Mouse (Mus musculus): ENCODE measurements around the gene Slc16a3. TPM values are rescaled to one million over a fixed set of nuclear protein-coding genes. Genes with fewer than 3 reads are reported as not detected.
A peak's percentile ranks its signal among the peaks of the same experiment; 100 is the strongest.

Slc16a3 gene
- polyA plus RNA-seq, 1 experiment from 2014 or later = 92.6 TPM

DNA sequence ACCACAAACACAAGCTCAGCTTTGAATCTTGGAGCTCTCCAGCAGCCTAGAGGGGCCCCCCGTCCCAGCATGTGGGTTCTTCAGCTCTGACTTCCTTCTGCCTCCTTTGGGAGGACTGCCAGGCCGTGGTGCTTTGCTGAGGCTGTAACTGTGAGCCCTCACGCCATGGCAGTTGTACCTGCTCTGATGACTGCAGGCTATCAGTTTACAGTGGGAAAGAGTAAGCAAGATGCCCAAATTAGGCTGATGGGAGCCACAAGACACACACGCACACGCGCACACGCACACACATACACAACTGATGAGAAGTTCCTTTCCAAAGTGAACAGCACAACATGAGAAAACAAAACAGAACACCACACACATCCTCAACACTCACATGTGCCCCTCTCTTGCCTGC lies 14.6 kb downstream of the Slc16a3 start:
- 91% methylated on average over 7 of the region's 7 CpGs for WGBS
- Histone ChIP-seq H3K27me3 (replicated peaks; ENCODE audit: control insufficient read depth, insufficient read depth, low read length) (no peaks in the 10 kb centered on the region), H3K4me2 (ENCODE audit: low read depth, low read length) (no peak overlapping the region), H3K4me1 (ENCODE audit: control insufficient read depth, insufficient read depth, low read length) (peaks cover 1% of the 10 kb centered on the region; the same call in 1 of the 2 replicates), H3K9ac (ENCODE audit: low read depth, low read length) (no peak overlapping the region), H3K27ac (ENCODE audit: low read length) (no peak overlapping the region), H3K4me3 (ENCODE audit: low read length) (no peak overlapping the region), H3K9me3 (ENCODE audit: control insufficient read depth, low read length) (no peaks in the 10 kb centered on the region), H3K36me3 (ENCODE audit: control insufficient read depth, insufficient read depth, low read length) (peaks cover 35% of the 10 kb centered on the region)
- ATAC-seq = no peak

DNA sequence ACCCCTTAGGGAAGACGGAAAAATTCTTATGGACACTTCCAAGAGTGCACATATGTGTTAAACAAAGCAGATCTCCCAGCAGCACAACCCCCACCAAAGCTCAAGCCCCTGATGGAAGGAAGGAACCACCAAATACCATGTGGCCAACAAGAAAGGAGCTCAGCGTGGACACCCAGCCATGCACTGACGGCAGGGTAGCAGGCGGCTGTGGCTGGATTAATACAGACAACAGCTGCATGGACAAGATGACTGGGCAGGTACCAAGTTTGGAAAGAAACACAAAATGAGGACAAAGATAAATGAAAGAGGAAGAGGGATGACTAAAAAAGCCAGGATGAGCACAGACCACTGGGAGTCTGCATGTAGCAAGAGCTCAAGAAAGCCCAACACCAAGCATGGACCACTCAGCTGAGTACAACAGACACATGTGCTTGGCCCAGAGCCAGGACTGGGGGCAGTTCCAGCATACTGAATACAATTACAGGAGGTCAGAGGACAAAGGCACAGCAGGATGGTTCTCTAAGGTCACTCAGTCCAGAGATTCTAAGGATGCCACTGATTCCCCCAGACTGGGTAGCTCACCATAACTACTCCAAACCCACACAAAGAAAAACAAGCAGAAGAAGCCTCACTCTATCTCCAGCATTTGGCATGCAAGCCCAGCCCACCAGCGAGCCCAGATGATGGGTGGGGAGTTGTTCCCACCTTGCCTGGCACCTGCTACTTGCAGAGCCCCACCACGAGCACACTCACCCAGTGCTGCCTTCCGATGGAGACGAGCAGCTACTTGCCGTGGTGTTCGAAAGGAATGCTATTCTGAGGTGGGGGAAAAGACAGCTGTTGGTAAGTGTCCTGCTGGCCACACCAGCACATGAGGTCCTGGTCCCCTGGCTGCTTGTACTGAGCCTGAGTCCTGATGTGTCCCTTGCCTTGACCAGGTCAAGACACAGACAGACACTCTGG lies 16.2 kb downstream of the Slc16a3 start:
- Histone ChIP-seq H3K27ac (ENCODE audit: low read length) (no peak overlapping the region), H3K36me3 (ENCODE audit: control insufficient read depth, insufficient read depth, low read length) (peaks cover 39% of the 10 kb centered on the region), H3K4me1 (ENCODE audit: control insufficient read depth, insufficient read depth, low read length) (no peaks in the 10 kb centered on the region), H3K9me3 (ENCODE audit: control insufficient read depth, low read length) (no peaks in the 10 kb centered on the region), H3K9ac (ENCODE audit: low read depth, low read length) (no peak overlapping the region), H3K4me2 (ENCODE audit: low read depth, low read length) (no peak overlapping the region), H3K4me3 (ENCODE audit: low read length) (no peak overlapping the region), H3K27me3 (replicated peaks; ENCODE audit: control insufficient read depth, insufficient read depth, low read length) (no peaks in the 10 kb centered on the region)
- 81% methylated on average over 10 of the region's 10 CpGs for WGBS
- no peak for ATAC-seq

DNA sequence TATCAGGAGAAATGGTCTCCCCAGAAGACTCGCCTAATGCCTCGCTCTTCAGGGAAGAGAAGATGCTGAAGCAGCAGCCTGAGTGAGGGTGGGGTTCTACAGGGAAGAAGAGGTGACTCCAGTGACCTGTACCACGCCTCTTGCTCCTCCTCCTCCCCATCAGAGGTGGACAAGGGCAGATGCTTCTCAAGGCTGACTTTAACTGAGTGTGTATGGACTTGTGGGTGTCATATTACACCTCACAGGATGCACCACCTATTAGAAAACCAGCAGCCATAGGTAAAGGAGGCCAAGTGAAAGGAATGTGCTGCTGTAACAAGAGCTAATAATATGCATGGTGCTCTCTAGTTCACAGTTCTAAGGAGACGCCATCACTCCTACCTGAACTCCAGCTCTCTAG lies 17.3 kb downstream of the Slc16a3 start:
- no peak for ATAC-seq
- WGBS = 75% methylated on average over 4 of the region's 4 CpGs
- Histone ChIP-seq H3K4me2 (ENCODE audit: low read depth, low read length) (no peak overlapping the region), H3K36me3 (ENCODE audit: control insufficient read depth, insufficient read depth, low read length) (peaks cover 39% of the 10 kb centered on the region), H3K27me3 (replicated peaks; ENCODE audit: control insufficient read depth, insufficient read depth, low read length) (no peaks in the 10 kb centered on the region), H3K9ac (ENCODE audit: low read depth, low read length) (no peak overlapping the region), H3K4me3 (ENCODE audit: low read length) (no peak overlapping the region), H3K27ac (ENCODE audit: low read length) (no peak overlapping the region), H3K4me1 (ENCODE audit: control insufficient read depth, insufficient read depth, low read length) (no peaks in the 10 kb centered on the region), H3K9me3 (ENCODE audit: control insufficient read depth, low read length) (no peaks in the 10 kb centered on the region)

DNA sequence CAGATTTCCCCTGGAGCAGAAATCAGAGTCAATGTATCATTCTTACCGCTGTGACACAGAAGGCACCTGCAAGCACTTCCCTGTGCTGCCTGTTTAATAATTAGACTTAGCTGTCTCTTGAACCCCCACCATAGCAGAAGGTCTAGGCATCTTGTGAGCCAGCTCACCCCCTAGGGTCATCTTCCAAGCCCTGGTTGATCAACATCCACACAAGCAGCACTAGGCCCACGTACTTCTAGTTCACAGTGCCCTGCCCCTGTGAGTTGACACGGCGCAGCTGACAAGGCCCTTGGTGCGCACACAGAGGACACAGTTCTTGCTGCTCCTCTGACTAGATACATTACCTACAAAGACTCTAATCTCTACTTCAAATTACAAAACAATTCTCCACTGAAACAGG lies 21.5 kb downstream of the Slc16a3 start:
- Histone ChIP-seq H3K9ac (ENCODE audit: low read depth, low read length) (no peak overlapping the region), H3K27me3 (replicated peaks; ENCODE audit: control insufficient read depth, insufficient read depth, low read length) (no peaks in the 10 kb centered on the region), H3K27ac (ENCODE audit: low read length) (no peak overlapping the region), H3K9me3 (ENCODE audit: control insufficient read depth, low read length) (no peaks in the 10 kb centered on the region), H3K4me3 (ENCODE audit: low read length) (no peak overlapping the region), H3K36me3 (ENCODE audit: control insufficient read depth, insufficient read depth, low read length) (peaks cover 34% of the 10 kb centered on the region), H3K4me2 (ENCODE audit: low read depth, low read length) (no peak overlapping the region), H3K4me1 (ENCODE audit: control insufficient read depth, insufficient read depth, low read length) (no peaks in the 10 kb centered on the region)
- WGBS = 92% methylated on average over 5 of the region's 5 CpGs
- no peak for ATAC-seq

DNA sequence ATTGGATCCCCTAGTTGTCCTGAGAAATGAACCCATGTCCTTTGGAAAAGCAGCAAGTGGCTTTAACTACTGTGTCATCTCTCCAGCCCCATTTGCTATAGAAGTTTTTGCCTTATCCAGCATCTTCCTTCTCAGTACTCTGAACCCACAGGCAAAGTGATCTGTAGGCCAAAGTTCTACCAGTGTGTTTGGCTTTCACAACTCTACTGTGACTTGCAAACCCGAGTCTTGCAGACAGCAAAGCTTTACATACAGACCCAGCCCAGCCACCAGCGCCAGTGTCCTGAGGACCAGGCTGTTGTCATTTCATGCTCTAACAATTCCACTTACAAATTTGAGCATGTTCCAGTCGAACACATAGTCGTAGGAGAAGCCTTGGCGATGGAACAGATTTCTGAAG lies 23.0 kb downstream of the Slc16a3 start:
- peaks cover 23% of the 10 kb centered on the region for H3K36me3 ChIP-seq (ENCODE audit: control insufficient read depth, insufficient read depth, low read length)
- no peaks in the 10 kb centered on the region for H3K9me3 ChIP-seq (ENCODE audit: control insufficient read depth, low read length)
- H3K27me3 ChIP-seq (replicated peaks; ENCODE audit: control insufficient read depth, insufficient read depth, low read length) = no peaks in the 10 kb centered on the region
- H3K4me2 ChIP-seq (ENCODE audit: low read depth, low read length) = no peak overlapping the region
- no peak overlapping the region for H3K27ac ChIP-seq (ENCODE audit: low read length)
- WGBS = 91% methylated on average over 5 of the region's 5 CpGs
- no peak overlapping the region for H3K9ac ChIP-seq (ENCODE audit: low read depth, low read length)
- H3K4me1 ChIP-seq (ENCODE audit: control insufficient read depth, insufficient read depth, low read length) = no peaks in the 10 kb centered on the region
- H3K4me3 ChIP-seq (ENCODE audit: low read length) = no peak overlapping the region
- ATAC-seq = no peak

DNA sequence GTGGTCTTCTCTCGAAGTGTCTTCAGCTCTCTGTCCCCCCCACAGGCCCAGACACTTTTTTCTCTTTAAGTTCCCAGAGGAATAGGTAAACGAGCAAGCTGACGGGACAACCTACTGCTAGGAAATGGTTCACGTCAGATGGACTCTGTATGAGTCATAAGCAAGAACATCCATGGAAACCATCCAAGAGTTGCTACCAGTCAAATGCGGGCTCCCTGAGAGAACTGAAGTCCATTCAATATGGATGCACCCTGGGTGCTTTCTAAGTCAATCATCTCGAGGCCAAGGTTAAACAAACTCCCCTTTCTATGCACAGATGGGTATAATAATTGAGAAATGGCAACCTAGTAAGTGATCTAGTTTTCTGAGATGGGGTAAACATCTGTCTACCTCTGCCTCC lies 25.0 kb downstream of the Slc16a3 start:
- no peaks in the 10 kb centered on the region for H3K4me1 ChIP-seq (ENCODE audit: control insufficient read depth, insufficient read depth, low read length)
- no peak overlapping the region for H3K27ac ChIP-seq (ENCODE audit: low read length)
- no peak for ATAC-seq
- no peaks in the 10 kb centered on the region for H3K27me3 ChIP-seq (replicated peaks; ENCODE audit: control insufficient read depth, insufficient read depth, low read length)
- no peak overlapping the region for H3K9ac ChIP-seq (ENCODE audit: low read depth, low read length)
- no peak overlapping the region for H3K4me3 ChIP-seq (ENCODE audit: low read length)
- WGBS = 75% methylated on average over 6 of the region's 6 CpGs
- no peak overlapping the region for H3K4me2 ChIP-seq (ENCODE audit: low read depth, low read length)
- peaks cover 17% of the 10 kb centered on the region for H3K36me3 ChIP-seq (ENCODE audit: control insufficient read depth, insufficient read depth, low read length)
- H3K9me3 ChIP-seq (ENCODE audit: control insufficient read depth, low read length) = no peaks in the 10 kb centered on the region

DNA sequence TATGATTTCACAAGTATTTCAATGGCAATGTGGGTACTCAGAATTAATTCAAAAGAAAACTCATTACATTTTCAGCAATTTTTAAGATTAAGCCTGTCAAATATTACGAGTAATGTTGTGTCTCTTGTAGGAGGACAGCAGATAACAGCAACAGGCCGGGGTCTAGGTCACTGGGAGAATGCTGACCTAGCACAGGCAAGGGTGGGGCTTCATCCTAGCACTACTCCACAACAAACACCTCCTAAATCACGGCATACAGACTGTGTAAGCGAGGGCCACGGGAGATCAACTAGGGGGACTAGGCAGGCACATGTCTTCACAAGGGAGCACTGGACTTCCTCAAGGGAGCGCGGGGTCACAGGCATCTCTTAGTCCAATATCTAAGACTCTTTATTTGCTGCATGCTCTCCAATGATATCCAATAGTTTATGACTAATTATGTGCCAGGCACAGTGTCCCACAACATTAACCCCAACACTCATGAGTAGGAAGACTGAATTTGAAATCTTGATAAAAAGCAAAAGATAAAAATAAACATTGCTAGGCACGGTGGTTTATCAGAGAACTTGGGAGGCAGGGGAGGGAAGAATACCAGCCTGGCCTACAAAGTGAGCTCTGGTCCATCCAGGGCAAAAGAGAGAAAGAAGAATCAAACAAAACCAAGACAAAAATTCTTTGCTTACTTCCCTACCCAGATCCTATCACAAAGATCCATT lies 31.6 kb downstream of the Slc16a3 start:
- Histone ChIP-seq H3K9ac (ENCODE audit: low read depth, low read length) (no peak overlapping the region), H3K4me1 (ENCODE audit: control insufficient read depth, insufficient read depth, low read length) (peaks cover 9% of the 10 kb centered on the region), H3K27me3 (replicated peaks; ENCODE audit: control insufficient read depth, insufficient read depth, low read length) (no peaks in the 10 kb centered on the region), H3K4me2 (ENCODE audit: low read depth, low read length) (no peak overlapping the region), H3K4me3 (ENCODE audit: low read length) (no peak overlapping the region), H3K27ac (ENCODE audit: low read length) (peak overlapping the region; percentile 59; the same call in 1 of the 2 replicates), H3K9me3 (ENCODE audit: control insufficient read depth, low read length) (no peaks in the 10 kb centered on the region), H3K36me3 (ENCODE audit: control insufficient read depth, insufficient read depth, low read length) (peaks cover 9% of the 10 kb centered on the region)
- ATAC-seq = peak; percentile 8; the same call in 1 of the 2 replicates
- WGBS = 72% methylated on average over 8 of the region's 8 CpGs

DNA sequence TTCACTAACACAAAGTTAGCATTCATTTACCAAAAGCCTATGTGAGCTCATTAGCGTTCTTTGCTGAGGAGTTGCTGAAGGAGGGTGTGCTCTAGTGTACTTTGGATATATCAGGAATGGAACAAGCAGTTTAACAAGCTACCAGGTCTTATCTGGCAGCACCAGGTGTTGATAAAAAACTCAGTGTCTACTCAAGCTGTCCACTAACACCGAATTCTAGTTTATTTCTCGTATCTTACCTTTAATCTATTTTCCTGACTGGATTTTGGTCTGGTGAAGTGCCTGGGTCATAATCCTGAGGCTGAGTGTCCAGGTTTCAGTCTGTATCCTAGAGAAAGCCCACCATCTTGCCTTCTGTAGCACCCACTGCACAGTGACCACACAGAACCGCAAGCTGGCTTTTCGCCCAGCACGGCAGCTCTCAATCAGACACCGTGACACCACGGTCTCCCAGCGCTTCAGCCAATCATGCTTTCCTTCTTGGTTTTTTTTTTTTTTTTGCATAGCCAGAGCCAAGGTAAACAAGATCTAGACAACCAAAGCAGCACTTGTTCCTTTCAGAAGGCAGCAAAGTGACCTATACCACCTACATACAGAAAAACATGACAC lies 32.3 kb downstream of the Slc16a3 start:
- peaks cover 10% of the 10 kb centered on the region for H3K36me3 ChIP-seq (ENCODE audit: control insufficient read depth, insufficient read depth, low read length)
- peak; percentile 78 for ATAC-seq
- H3K4me1 ChIP-seq (ENCODE audit: control insufficient read depth, insufficient read depth, low read length) = peaks cover 10% of the 10 kb centered on the region
- 67% methylated on average over 9 of the region's 9 CpGs for WGBS
- H3K27me3 ChIP-seq (replicated peaks; ENCODE audit: control insufficient read depth, insufficient read depth, low read length) = no peaks in the 10 kb centered on the region
- H3K9me3 ChIP-seq (ENCODE audit: control insufficient read depth, low read length) = no peaks in the 10 kb centered on the region
- no peak overlapping the region for H3K4me3 ChIP-seq (ENCODE audit: low read length)
- H3K27ac ChIP-seq (ENCODE audit: low read length) = peak overlapping the region; percentile 59
- H3K4me2 ChIP-seq (ENCODE audit: low read depth, low read length) = no peak overlapping the region
- H3K9ac ChIP-seq (ENCODE audit: low read depth, low read length) = no peak overlapping the region

DNA sequence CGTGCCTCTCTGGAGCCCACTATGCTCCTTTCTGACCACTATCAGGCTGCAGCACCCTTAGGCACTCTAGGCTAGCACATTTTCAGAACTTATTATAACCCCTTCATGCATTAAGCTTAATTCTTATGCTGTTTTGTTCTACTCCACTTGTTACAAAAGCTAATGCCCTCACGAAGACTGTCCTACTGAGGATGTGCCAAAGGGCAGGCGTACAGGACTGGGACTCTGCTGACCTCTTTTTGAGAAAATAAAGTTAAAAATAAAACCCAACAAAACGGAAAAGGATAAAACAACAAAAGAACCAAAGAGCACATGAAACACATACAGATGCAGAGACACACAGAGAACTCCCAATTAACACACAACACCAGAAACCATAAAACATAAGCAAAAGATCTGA lies 33.4 kb downstream of the Slc16a3 start:
- no peak overlapping the region for H3K4me2 ChIP-seq (ENCODE audit: low read depth, low read length)
- ATAC-seq = no peak
- 91% methylated on average over 4 of the region's 4 CpGs for WGBS
- H3K4me1 ChIP-seq (ENCODE audit: control insufficient read depth, insufficient read depth, low read length) = peaks cover 10% of the 10 kb centered on the region
- no peaks in the 10 kb centered on the region for H3K27me3 ChIP-seq (replicated peaks; ENCODE audit: control insufficient read depth, insufficient read depth, low read length)
- H3K9ac ChIP-seq (ENCODE audit: low read depth, low read length) = no peak overlapping the region
- no peaks in the 10 kb centered on the region for H3K9me3 ChIP-seq (ENCODE audit: control insufficient read depth, low read length)
- H3K4me3 ChIP-seq (ENCODE audit: low read length) = no peak overlapping the region
- H3K27ac ChIP-seq (ENCODE audit: low read length) = no peak overlapping the region
- H3K36me3 ChIP-seq (ENCODE audit: control insufficient read depth, insufficient read depth, low read length) = peaks cover 12% of the 10 kb centered on the region
